Mouse (Mus musculus): ENCODE results near the gene Angpt4.

GRCm38 (mm10) chr2:151956500-151957137 is 45.6 kb downstream of the Angpt4 start:
- TF ChIP-seq CTCF (IDR thresholded peaks at IDR 0.05; ENCODE audit: insufficient read depth, low read depth, low read length) (no peak), POLR2A (IDR thresholded peaks at IDR 0.05; ENCODE audit: insufficient read depth, low read depth, low read length) (no peak)

All from olfactory bulb, adult 2 months (tissue).